Mouse (Mus musculus) liver, postnatal 0 days (tissue): ENCODE results near the gene Serpinc1.

Experiments used
- CTCF ChIP-seq: sonication (generic); IDR thresholded peaks from 2 replicates; pipeline ENCODE4 v1.5.1; 2016; ENCODE audit warnings: antibody characterized with exemption, low read depth
- EP300 ChIP-seq: IDR thresholded peaks from 2 replicates; pipeline ENCODE4 v1.6.1; 2016; ENCODE audit warnings: antibody characterized with exemption, low read depth, mild to moderate bottlenecking

- TF ChIP-seq CTCF (no peak), EP300 (no peak)
These were observed 56.9 kb downstream of the Serpinc1 start for GRCm38 (mm10) chr1:161035281-161035785.
